Mouse (Mus musculus): ENCODE data around the gene Dnase2b.
A peak's percentile ranks its signal among the peaks of the same experiment; 100 is the strongest.

Gene Dnase2b

GRCm38 (mm10) chr3:146567884-146568530 is 47.4 kb downstream of the Dnase2b start:
- DNase-seq = no peak

GRCm38 (mm10) chr3:146567366-146567765 is 48.0 kb downstream of the Dnase2b start:
- DNase-seq = no peak

GRCm38 (mm10) chr3:146565065-146565411 is 50.4 kb downstream of the Dnase2b start:
- DNase-seq = no peak

GRCm38 (mm10) chr3:146564268-146565064 is 50.9 kb downstream of the Dnase2b start:
- DNase-seq = peak; percentile 94

GRCm38 (mm10) chr3:146562936-146563335 is 52.5 kb downstream of the Dnase2b start:
- no peak for DNase-seq

GRCm38 (mm10) chr3:146557507-146557906 is 57.9 kb downstream of the Dnase2b start:
- no peak for DNase-seq

- no peak for DNase-seq
These were observed 58.8 kb downstream of the Dnase2b start for GRCm38 (mm10) chr3:146556567-146556966.

- DNase-seq = no peak
These were observed 60.6 kb downstream of the Dnase2b start for GRCm38 (mm10) chr3:146554816-146555215.

- DNase-seq = no peak
These were observed 71.8 kb downstream of the Dnase2b start for GRCm38 (mm10) chr3:146543632-146544031.

GRCm38 (mm10) chr3:146540521-146541273 is 74.7 kb downstream of the Dnase2b start:
- no peak for DNase-seq

- no peak for DNase-seq
These were observed 80.4 kb downstream of the Dnase2b start for GRCm38 (mm10) chr3:146534986-146535385.

Data from right cerebral cortex, postnatal 14 days (tissue).